Mouse (Mus musculus): ENCODE measurements at regions not wholly inside any gene's neighbourhood (a gene's known extent, or its start where the extent isn't known, plus 50 kb on each side); places are given as distances from the start of the nearest gene placed in this dataset.

GRCm38 (mm10) chr3:29890764-29891163 lies 657.0 kb downstream of the Mecom start:
- no peak overlapping the region for H3K4me3 ChIP-seq (ENCODE audit: low read depth, low read length)
- H3K9me3 ChIP-seq (ENCODE audit: control insufficient read depth, low read length): no peaks in the 10 kb centered on the region
- DNase-seq (ENCODE audit: low spot score, missing footprints): no peak
- no peak overlapping the region for H3K4me2 ChIP-seq
- WGBS: 85% methylated on average over 4 of the region's 4 CpGs
- no peaks in the 10 kb centered on the region for H3K4me1 ChIP-seq (ENCODE audit: control insufficient read depth, insufficient read depth, low read length)
- H3K27me3 ChIP-seq (ENCODE audit: control insufficient read depth, insufficient read depth, low read length): no peaks in the 10 kb centered on the region
- no peak for ATAC-seq (ENCODE audit: low FRiP score)
- H3K36me3 ChIP-seq (ENCODE audit: control insufficient read depth, insufficient read depth, low read length): no peaks in the 10 kb centered on the region
- H3K9ac ChIP-seq (ENCODE audit: low read length): no peak overlapping the region
- H3K27ac ChIP-seq (ENCODE audit: low read depth, low read length): no peak overlapping the region

GRCm38 (mm10) chr3:29890286-29890685 lies 657.5 kb downstream of the Mecom start:
- 80% methylated on average over 1 of the region's 1 CpGs for WGBS
- DNase-seq (ENCODE audit: low spot score, missing footprints): no peak
- H3K9me3 ChIP-seq (ENCODE audit: control insufficient read depth, low read length): no peaks in the 10 kb centered on the region
- no peaks in the 10 kb centered on the region for H3K27me3 ChIP-seq (ENCODE audit: control insufficient read depth, insufficient read depth, low read length)
- H3K36me3 ChIP-seq (ENCODE audit: control insufficient read depth, insufficient read depth, low read length): no peaks in the 10 kb centered on the region
- ATAC-seq (ENCODE audit: low FRiP score): no peak
- H3K4me3 ChIP-seq (ENCODE audit: low read depth, low read length): no peak overlapping the region
- no peaks in the 10 kb centered on the region for H3K4me1 ChIP-seq (ENCODE audit: control insufficient read depth, insufficient read depth, low read length)
- H3K9ac ChIP-seq (ENCODE audit: low read length): no peak overlapping the region
- no peak overlapping the region for H3K27ac ChIP-seq (ENCODE audit: low read depth, low read length)
- no peak overlapping the region for H3K4me2 ChIP-seq

- Histone ChIP-seq H3K4me2 (no peak overlapping the region), H3K27ac (ENCODE audit: low read depth, low read length) (no peak overlapping the region), H3K36me3 (ENCODE audit: control insufficient read depth, insufficient read depth, low read length) (no peaks in the 10 kb centered on the region), H3K9me3 (ENCODE audit: control insufficient read depth, low read length) (no peaks in the 10 kb centered on the region), H3K4me1 (ENCODE audit: control insufficient read depth, insufficient read depth, low read length) (no peaks in the 10 kb centered on the region), H3K27me3 (ENCODE audit: control insufficient read depth, insufficient read depth, low read length) (no peaks in the 10 kb centered on the region), H3K9ac (ENCODE audit: low read length) (no peak overlapping the region), H3K4me3 (ENCODE audit: low read depth, low read length) (no peak overlapping the region)
- no peak for DNase-seq (ENCODE audit: low spot score, missing footprints)
- ATAC-seq (ENCODE audit: low FRiP score): no peak
- WGBS: 86% methylated on average over 2 of the region's 2 CpGs
These were observed 658.2 kb downstream of the Mecom start for GRCm38 (mm10) chr3:29889638-29890037.

GRCm38 (mm10) chr3:29879966-29880365 lies 667.8 kb downstream of the Mecom start:
- Histone ChIP-seq H3K4me2 (no peak overlapping the region), H3K27me3 (ENCODE audit: control insufficient read depth, insufficient read depth, low read length) (no peaks in the 10 kb centered on the region), H3K4me1 (ENCODE audit: control insufficient read depth, insufficient read depth, low read length) (no peaks in the 10 kb centered on the region), H3K27ac (ENCODE audit: low read depth, low read length) (no peak overlapping the region), H3K9me3 (ENCODE audit: control insufficient read depth, low read length) (no peaks in the 10 kb centered on the region), H3K36me3 (ENCODE audit: control insufficient read depth, insufficient read depth, low read length) (no peaks in the 10 kb centered on the region), H3K9ac (ENCODE audit: low read length) (no peak overlapping the region), H3K4me3 (ENCODE audit: low read depth, low read length) (no peak overlapping the region)
- DNase-seq (ENCODE audit: low spot score, missing footprints) (no peak), ATAC-seq (ENCODE audit: low FRiP score) (no peak)
- 84% methylated on average over 3 of the region's 3 CpGs for WGBS

GRCm38 (mm10) chr3:29875768-29876167 lies 672.0 kb downstream of the Mecom start:
- Histone ChIP-seq H3K4me2 (no peak overlapping the region), H3K4me1 (ENCODE audit: control insufficient read depth, insufficient read depth, low read length) (no peaks in the 10 kb centered on the region), H3K36me3 (ENCODE audit: control insufficient read depth, insufficient read depth, low read length) (no peaks in the 10 kb centered on the region), H3K9ac (ENCODE audit: low read length) (no peak overlapping the region), H3K4me3 (ENCODE audit: low read depth, low read length) (no peak overlapping the region), H3K27me3 (ENCODE audit: control insufficient read depth, insufficient read depth, low read length) (no peaks in the 10 kb centered on the region), H3K27ac (ENCODE audit: low read depth, low read length) (no peak overlapping the region), H3K9me3 (ENCODE audit: control insufficient read depth, low read length) (no peaks in the 10 kb centered on the region)
- no peak for DNase-seq (ENCODE audit: low spot score, missing footprints)
- 68% methylated on average over 5 of the region's 5 CpGs for WGBS
- ATAC-seq (ENCODE audit: low FRiP score): no peak

- Histone ChIP-seq H3K4me1 (ENCODE audit: control insufficient read depth, insufficient read depth, low read length) (no peaks in the 10 kb centered on the region), H3K27ac (ENCODE audit: low read depth, low read length) (no peak overlapping the region), H3K9ac (ENCODE audit: low read length) (no peak overlapping the region), H3K27me3 (ENCODE audit: control insufficient read depth, insufficient read depth, low read length) (no peaks in the 10 kb centered on the region), H3K36me3 (ENCODE audit: control insufficient read depth, insufficient read depth, low read length) (no peaks in the 10 kb centered on the region), H3K9me3 (ENCODE audit: control insufficient read depth, low read length) (no peaks in the 10 kb centered on the region), H3K4me3 (ENCODE audit: low read depth, low read length) (no peak overlapping the region), H3K4me2 (no peak overlapping the region)
- no peak for ATAC-seq (ENCODE audit: low FRiP score)
- DNase-seq (ENCODE audit: low spot score, missing footprints): no peak
- 86% methylated on average over 4 of the region's 4 CpGs for WGBS
These were observed 685.4 kb downstream of the Mecom start for GRCm38 (mm10) chr3:29862437-29862836.

GRCm38 (mm10) chr3:29852465-29852864 lies 695.3 kb downstream of the Mecom start:
- Histone ChIP-seq H3K36me3 (ENCODE audit: control insufficient read depth, insufficient read depth, low read length) (no peaks in the 10 kb centered on the region), H3K4me2 (no peak overlapping the region), H3K27me3 (ENCODE audit: control insufficient read depth, insufficient read depth, low read length) (no peaks in the 10 kb centered on the region), H3K4me1 (ENCODE audit: control insufficient read depth, insufficient read depth, low read length) (no peaks in the 10 kb centered on the region; the same call in 1 of the 2 replicates), H3K27ac (ENCODE audit: low read depth, low read length) (no peak overlapping the region), H3K4me3 (ENCODE audit: low read depth, low read length) (no peak overlapping the region), H3K9me3 (ENCODE audit: control insufficient read depth, low read length) (no peaks in the 10 kb centered on the region), H3K9ac (ENCODE audit: low read length) (no peak overlapping the region)
- ATAC-seq (ENCODE audit: low FRiP score) (peak; percentile 35; the same call in 1 of the 2 replicates), DNase-seq (ENCODE audit: low spot score, missing footprints) (peak; percentile 85)
- WGBS: 9% methylated on average over 3 of the region's 3 CpGs

GRCm38 (mm10) chr3:29835432-29835831 lies 712.4 kb downstream of the Mecom start:
- Histone ChIP-seq H3K4me1 (ENCODE audit: control insufficient read depth, insufficient read depth, low read length) (no peaks in the 10 kb centered on the region), H3K9ac (ENCODE audit: low read length) (no peak overlapping the region), H3K4me3 (ENCODE audit: low read depth, low read length) (no peak overlapping the region), H3K4me2 (no peak overlapping the region), H3K27me3 (ENCODE audit: control insufficient read depth, insufficient read depth, low read length) (no peaks in the 10 kb centered on the region), H3K27ac (ENCODE audit: low read depth, low read length) (no peak overlapping the region), H3K9me3 (ENCODE audit: control insufficient read depth, low read length) (no peaks in the 10 kb centered on the region), H3K36me3 (ENCODE audit: control insufficient read depth, insufficient read depth, low read length) (no peaks in the 10 kb centered on the region)
- WGBS: 78% methylated on average over 4 of the region's 4 CpGs
- DNase-seq (ENCODE audit: low spot score, missing footprints) (no peak), ATAC-seq (ENCODE audit: low FRiP score) (no peak)

GRCm38 (mm10) chr3:29834884-29835283 lies 712.9 kb downstream of the Mecom start:
- no peak overlapping the region for H3K4me3 ChIP-seq (ENCODE audit: low read depth, low read length)
- no peaks in the 10 kb centered on the region for H3K4me1 ChIP-seq (ENCODE audit: control insufficient read depth, insufficient read depth, low read length)
- H3K27ac ChIP-seq (ENCODE audit: low read depth, low read length): no peak overlapping the region
- no peak for ATAC-seq (ENCODE audit: low FRiP score)
- H3K36me3 ChIP-seq (ENCODE audit: control insufficient read depth, insufficient read depth, low read length): no peaks in the 10 kb centered on the region
- H3K27me3 ChIP-seq (ENCODE audit: control insufficient read depth, insufficient read depth, low read length): no peaks in the 10 kb centered on the region
- no peak overlapping the region for H3K9ac ChIP-seq (ENCODE audit: low read length)
- DNase-seq (ENCODE audit: low spot score, missing footprints): no peak
- H3K9me3 ChIP-seq (ENCODE audit: control insufficient read depth, low read length): no peaks in the 10 kb centered on the region
- H3K4me2 ChIP-seq: no peak overlapping the region
- 74% methylated on average over 2 of the region's 2 CpGs for WGBS

GRCm38 (mm10) chr3:29831346-29831745 lies 716.5 kb downstream of the Mecom start:
- Histone ChIP-seq H3K27ac (ENCODE audit: low read depth, low read length) (no peak overlapping the region), H3K4me2 (no peak overlapping the region), H3K4me3 (ENCODE audit: low read depth, low read length) (no peak overlapping the region), H3K36me3 (ENCODE audit: control insufficient read depth, insufficient read depth, low read length) (no peaks in the 10 kb centered on the region), H3K4me1 (ENCODE audit: control insufficient read depth, insufficient read depth, low read length) (no peaks in the 10 kb centered on the region), H3K9ac (ENCODE audit: low read length) (no peak overlapping the region), H3K9me3 (ENCODE audit: control insufficient read depth, low read length) (no peaks in the 10 kb centered on the region), H3K27me3 (ENCODE audit: control insufficient read depth, insufficient read depth, low read length) (no peaks in the 10 kb centered on the region)
- no peak for DNase-seq (ENCODE audit: low spot score, missing footprints)
- 85% methylated on average over 1 of the region's 1 CpGs for WGBS
- no peak for ATAC-seq (ENCODE audit: low FRiP score)
